In the genomic region with DNA sequence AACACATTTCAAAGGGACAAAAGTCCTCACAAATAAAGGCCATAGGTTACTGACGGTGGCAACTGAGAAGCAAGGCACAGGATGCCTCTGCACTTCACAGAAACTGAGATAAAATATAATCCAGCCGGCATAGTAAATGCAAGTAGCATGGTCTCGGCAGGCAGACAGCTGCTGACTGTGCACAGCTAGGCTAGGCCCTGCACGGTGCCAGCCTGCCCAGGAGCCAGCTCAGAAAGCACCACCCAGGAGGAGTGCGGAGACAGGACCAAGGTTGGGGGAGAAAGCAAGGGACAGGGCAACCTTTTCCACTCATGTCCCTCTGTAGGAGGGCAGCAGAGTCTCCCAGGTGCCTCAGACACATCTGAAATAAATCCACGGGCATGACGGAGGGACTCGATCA, we compare ENCODE assay signal across 26 mouse cellular contexts. TPM values are rescaled to one million over a fixed set of nuclear protein-coding genes. Genes with fewer than 3 reads are reported as not detected.
A peak's percentile ranks its signal among the peaks of the same experiment; 100 is the strongest.
DNase-seq lines count a peak whose midpoint lies in the region; ATAC-seq lines count a peak whose summit lies in the region.
"Had no signal": no experiment of that assay in that cellular context is flagged by ENCODE, and none has a peak within 500 bp of the region (broad histone marks: within the 10 kb centered on the region; RNA-seq: fewer than 3 reads in every experiment).

No protein-coding gene starts in this region.

- peaks cover 40% of the 10 kb centered on the region for H3K4me1 ChIP-seq in forebrain, embryonic 15.5 days
- H3K4me1 ChIP-seq in forebrain, embryonic 16.5 days (replicated peaks; ENCODE audit: control insufficient read depth, insufficient read depth, low read length), result peaks cover 36% of the 10 kb centered on the region
- H3K4me1 ChIP-seq in hindbrain, embryonic 16.5 days (ENCODE audit: control insufficient read depth, insufficient read depth, low read depth, low read length), result peaks cover 33% of the 10 kb centered on the region
- peaks cover 19% of the 10 kb centered on the region for H3K4me1 ChIP-seq in hindbrain, embryonic 14.5 days (replicated peaks; ENCODE audit: control insufficient read depth, insufficient read depth, low read length)
- H3K4me1 ChIP-seq in midbrain, embryonic 13.5 days (replicated peaks), result peaks cover 44% of the 10 kb centered on the region
- peaks cover 25% of the 10 kb centered on the region for H3K4me1 ChIP-seq in midbrain, embryonic 16.5 days (ENCODE audit: control insufficient read depth, insufficient read depth, low read length)
- H3K4me1 ChIP-seq in neural tube, embryonic 15.5 days, result peaks cover 61% of the 10 kb centered on the region

- ATAC-seq in forebrain, embryonic 15.5 days (replicated peaks), result 0 out of 2 replicates have a peak, but pooled peaks have one; percentile 26
- no peak for ATAC-seq in forebrain, embryonic 16.5 days
- peak; percentile 50; the same call in 1 of the 2 replicates for ATAC-seq in hindbrain, embryonic 16.5 days
- no peak for ATAC-seq in hindbrain, embryonic 14.5 days (ENCODE audit: low FRiP score)
- peak; percentile 51; the same call in 1 of the 2 replicates for ATAC-seq in midbrain, embryonic 13.5 days
- ATAC-seq in midbrain, embryonic 16.5 days, result no peak
- peak; percentile 29; the same call in 1 of the 2 replicates for ATAC-seq in neural tube, embryonic 15.5 days (ENCODE audit: low FRiP score)
- ATAC-seq: inflammation-experienced regulatory T-cells, adult 6 months had no signal

- no peak overlapping the region for H3K4me2 ChIP-seq in forebrain, embryonic 15.5 days (replicated peaks)
- H3K4me2 ChIP-seq in forebrain, embryonic 16.5 days (ENCODE audit: low read length), result no peak overlapping the region
- H3K4me2 ChIP-seq in hindbrain, embryonic 16.5 days (ENCODE audit: low read length), result no peak overlapping the region
- no peak overlapping the region for H3K4me2 ChIP-seq in hindbrain, embryonic 14.5 days (replicated peaks)
- H3K4me2 ChIP-seq in midbrain, embryonic 13.5 days (replicated peaks), result no peak overlapping the region
- no peak overlapping the region for H3K4me2 ChIP-seq in midbrain, embryonic 16.5 days (ENCODE audit: low read length)
- H3K4me2 ChIP-seq in neural tube, embryonic 15.5 days, result no peak overlapping the region
- H3K4me2 ChIP-seq: embryonic facial prominence, embryonic 13.5 days; heart, embryonic 13.5 days had no signal

- H3K4me3 ChIP-seq in forebrain, embryonic 15.5 days, result no peak overlapping the region
- H3K4me3 ChIP-seq in forebrain, embryonic 16.5 days (replicated peaks; ENCODE audit: low read length), result no peak overlapping the region
- H3K4me3 ChIP-seq in hindbrain, embryonic 16.5 days (ENCODE audit: low read length), result no peak overlapping the region
- H3K4me3 ChIP-seq in hindbrain, embryonic 14.5 days (replicated peaks; ENCODE audit: low read length), result no peak overlapping the region
- H3K4me3 ChIP-seq in midbrain, embryonic 13.5 days (replicated peaks), result no peak overlapping the region
- no peak overlapping the region for H3K4me3 ChIP-seq in midbrain, embryonic 16.5 days (ENCODE audit: low read depth, low read length)
- no peak overlapping the region for H3K4me3 ChIP-seq in neural tube, embryonic 15.5 days (replicated peaks)
- H3K4me3 ChIP-seq: embryonic facial prominence, embryonic 13.5 days; heart, adult 2 months; heart, embryonic 13.5 days; myocyte had no signal

- H3K9me3 ChIP-seq in forebrain, embryonic 15.5 days, result no peaks in the 10 kb centered on the region
- peaks cover 8% of the 10 kb centered on the region; the same call in 1 of the 2 replicates for H3K9me3 ChIP-seq in forebrain, embryonic 16.5 days (ENCODE audit: control insufficient read depth, low read length)
- peaks cover 4% of the 10 kb centered on the region for H3K9me3 ChIP-seq in hindbrain, embryonic 16.5 days (ENCODE audit: control insufficient read depth, low read length)
- peaks cover 7% of the 10 kb centered on the region; the same call in 1 of the 2 replicates for H3K9me3 ChIP-seq in hindbrain, embryonic 14.5 days (ENCODE audit: control insufficient read depth, low read length)
- H3K9me3 ChIP-seq in midbrain, embryonic 13.5 days, result peaks cover 10% of the 10 kb centered on the region; the same call in 1 of the 2 replicates
- peaks cover 7% of the 10 kb centered on the region; the same call in 1 of the 2 replicates for H3K9me3 ChIP-seq in midbrain, embryonic 16.5 days (replicated peaks; ENCODE audit: control insufficient read depth, low read length, poor library complexity, severe bottlenecking)
- H3K9me3 ChIP-seq in neural tube, embryonic 15.5 days (replicated peaks), result peaks cover 3% of the 10 kb centered on the region; the same call in 1 of the 2 replicates

- H3K36me3 ChIP-seq in forebrain, embryonic 15.5 days, result no peaks in the 10 kb centered on the region
- H3K36me3 ChIP-seq in forebrain, embryonic 16.5 days (ENCODE audit: control insufficient read depth, insufficient read depth), result peaks cover 3% of the 10 kb centered on the region; the same call in 1 of the 2 replicates
- H3K36me3 ChIP-seq in hindbrain, embryonic 16.5 days (ENCODE audit: control insufficient read depth, insufficient read depth, low read length), result no peaks in the 10 kb centered on the region; the same call in 1 of the 2 replicates
- H3K36me3 ChIP-seq in hindbrain, embryonic 14.5 days (replicated peaks; ENCODE audit: control insufficient read depth, insufficient read depth), result no peaks in the 10 kb centered on the region
- H3K36me3 ChIP-seq in midbrain, embryonic 13.5 days, result peaks cover 6% of the 10 kb centered on the region
- H3K36me3 ChIP-seq in midbrain, embryonic 16.5 days (ENCODE audit: control insufficient read depth, insufficient read depth, low read length), result no peaks in the 10 kb centered on the region
- 0 out of 2 replicates have a peak, but pooled peaks cover 8% of the 10 kb centered on the region for H3K36me3 ChIP-seq in neural tube, embryonic 15.5 days

- 59% methylated on average over 8 of the region's 8 CpGs for whole genome bisulfite sequencing in forebrain, embryonic 15.5 days
- WGBS in forebrain, embryonic 16.5 days, result 54% methylated on average over 8 of the region's 8 CpGs
- WGBS in hindbrain, embryonic 16.5 days, result 47% methylated on average over 8 of the region's 8 CpGs
- WGBS in hindbrain, embryonic 14.5 days, result 64% methylated on average over 8 of the region's 8 CpGs
- 71% methylated on average over 8 of the region's 8 CpGs for WGBS in midbrain, embryonic 13.5 days
- 61% methylated on average over 8 of the region's 8 CpGs for WGBS in midbrain, embryonic 16.5 days
- WGBS in neural tube, embryonic 15.5 days, result 40% methylated on average over 8 of the region's 8 CpGs

- no peak for DNase-seq in hindbrain, embryonic 14.5 days (ENCODE audit: low spot score)
- DNase-seq: adrenal gland, postnatal 14 days; cerebellum, adult 11-12 months; cerebellum, postnatal 10 days; heart, adult 2 months; heart, postnatal 10 days; kidney, postnatal 10 days; layer of hippocampus, postnatal 36 days; left cerebral cortex, postnatal 4 days; lung, adult 2 months; lung, postnatal 10 days; retina, postnatal 1 day; right cerebral cortex, postnatal 14 days; thymus, postnatal 4 days had no signal

- no peak overlapping the region for H3K27ac ChIP-seq in forebrain, embryonic 15.5 days (replicated peaks)
- H3K27ac ChIP-seq in forebrain, embryonic 16.5 days (ENCODE audit: low read length), result no peak overlapping the region
- no peak overlapping the region for H3K27ac ChIP-seq in hindbrain, embryonic 16.5 days (ENCODE audit: low read depth, low read length)
- H3K27ac ChIP-seq in hindbrain, embryonic 14.5 days, result no peak overlapping the region
- no peak overlapping the region; the same call in 1 of the 2 replicates for H3K27ac ChIP-seq in midbrain, embryonic 13.5 days
- H3K27ac ChIP-seq in midbrain, embryonic 16.5 days (ENCODE audit: low read length), result no peak overlapping the region
- no peak overlapping the region for H3K27ac ChIP-seq in neural tube, embryonic 15.5 days (replicated peaks)
- H3K27ac ChIP-seq: embryonic facial prominence, embryonic 13.5 days; heart, adult 2 months; heart, embryonic 13.5 days; liver, embryonic 14.5 days; macrophage had no signal

- no peak overlapping the region for H3K9ac ChIP-seq in forebrain, embryonic 15.5 days (replicated peaks)
- no peak overlapping the region for H3K9ac ChIP-seq in forebrain, embryonic 16.5 days (replicated peaks; ENCODE audit: low read depth, low read length)
- no peak overlapping the region for H3K9ac ChIP-seq in hindbrain, embryonic 16.5 days (ENCODE audit: low read depth, low read length)
- no peak overlapping the region for H3K9ac ChIP-seq in hindbrain, embryonic 14.5 days
- H3K9ac ChIP-seq in midbrain, embryonic 13.5 days (replicated peaks), result no peak overlapping the region
- no peak overlapping the region for H3K9ac ChIP-seq in midbrain, embryonic 16.5 days (ENCODE audit: low read depth, low read length)
- no peak overlapping the region for H3K9ac ChIP-seq in neural tube, embryonic 15.5 days (replicated peaks)
- H3K9ac ChIP-seq: embryonic facial prominence, embryonic 13.5 days; heart, embryonic 13.5 days; liver, embryonic 14.5 days had no signal

- H3K27me3 ChIP-seq in forebrain, embryonic 15.5 days, result no peaks in the 10 kb centered on the region
- H3K27me3 ChIP-seq in forebrain, embryonic 16.5 days (replicated peaks; ENCODE audit: control insufficient read depth, insufficient read depth, low read length), result no peaks in the 10 kb centered on the region
- H3K27me3 ChIP-seq in hindbrain, embryonic 16.5 days (replicated peaks; ENCODE audit: control insufficient read depth, insufficient read depth, low read length), result no peaks in the 10 kb centered on the region
- no peaks in the 10 kb centered on the region for H3K27me3 ChIP-seq in hindbrain, embryonic 14.5 days (ENCODE audit: control insufficient read depth, insufficient read depth, low read length)
- H3K27me3 ChIP-seq in midbrain, embryonic 13.5 days, result no peaks in the 10 kb centered on the region
- no peaks in the 10 kb centered on the region for H3K27me3 ChIP-seq in midbrain, embryonic 16.5 days (ENCODE audit: control insufficient read depth, insufficient read depth, low read depth, low read length)
- H3K27me3 ChIP-seq in neural tube, embryonic 15.5 days (replicated peaks), result no peaks in the 10 kb centered on the region
- H3K27me3 ChIP-seq: embryonic facial prominence, embryonic 13.5 days; heart, embryonic 13.5 days had no signal

RNA-seq across cellular contexts. Expression of a gene that starts 44.0 kb away (rescaled TPM):
- polyA plus RNA-seq in forebrain, embryonic 15.5 days (2015; fragmentation: Nextera tagmentation; extraction: Ambion mirVana), result 9.5 and 10.5 TPM in 2 replicates
- polyA plus RNA-seq in forebrain, embryonic 16.5 days (2015; fragmentation: Nextera tagmentation; extraction: Ambion mirVana), result 7.9 and 9.6 TPM in 2 replicates
- 15.8 and 16.3 TPM in 2 replicates for polyA plus RNA-seq in hindbrain, embryonic 16.5 days (2015; fragmentation: Nextera tagmentation; extraction: Ambion mirVana)
- polyA plus RNA-seq in hindbrain, embryonic 14.5 days (2014; fragmentation: Nextera tagmentation; extraction: Ambion mirVana), result 19.5 and 23.0 TPM in 2 replicates
- polyA plus RNA-seq in midbrain, embryonic 13.5 days (2015; fragmentation: Nextera tagmentation; extraction: Ambion mirVana), result 8.5 and 9.5 TPM in 2 replicates
- polyA plus RNA-seq in midbrain, embryonic 16.5 days (2015; fragmentation: Nextera tagmentation; extraction: Ambion mirVana), result 10.8 and 15.0 TPM in 2 replicates
- 17.5 and 21.4 TPM in 2 replicates for polyA plus RNA-seq in neural tube, embryonic 15.5 days (2015; fragmentation: Nextera tagmentation; extraction: Ambion mirVana)
- polyA plus RNA-seq: inflammation-experienced regulatory T-cells, adult 6 months had no signal

Comparison
In these comparisons a context has a peak if more than half of its experiments do, and no peak if none do; other contexts are left out.
1. ATAC-seq: peak in forebrain, embryonic 15.5 days (single experiment), hindbrain, embryonic 16.5 days (single experiment), midbrain, embryonic 13.5 days (single experiment) and neural tube, embryonic 15.5 days (single experiment); none in forebrain, embryonic 16.5 days (single experiment), hindbrain, embryonic 14.5 days (single experiment) and midbrain, embryonic 16.5 days (single experiment).